Mouse (Mus musculus): ENCODE results near the gene Pcdh19. TPM values are rescaled to one million over a fixed set of nuclear protein-coding genes. Genes with fewer than 3 reads are reported as not detected.

Gene Pcdh19
- polyA plus RNA-seq, 1 experiment from 2014 or later, result 0.88 TPM

GRCm38 (mm10) chrX:133657308-133658302, 31.2 kb downstream of the Pcdh19 start:
- no peak for DNase-seq (ENCODE audit: low spot score)

GRCm38 (mm10) chrX:133655876-133656538, 32.8 kb downstream of the Pcdh19 start:
- no peak for DNase-seq (ENCODE audit: low spot score)

GRCm38 (mm10) chrX:133655196-133655595, 33.6 kb downstream of the Pcdh19 start:
- no peak for DNase-seq (ENCODE audit: low spot score)

GRCm38 (mm10) chrX:133653071-133653470, 35.7 kb downstream of the Pcdh19 start:
- no peak for DNase-seq (ENCODE audit: low spot score)

GRCm38 (mm10) chrX:133650379-133650778, 38.4 kb downstream of the Pcdh19 start:
- no peak for DNase-seq (ENCODE audit: low spot score)

GRCm38 (mm10) chrX:133647809-133648208, 41.0 kb downstream of the Pcdh19 start:
- DNase-seq (ENCODE audit: low spot score), result no peak

- no peak for DNase-seq (ENCODE audit: low spot score)
Measured at GRCm38 (mm10) chrX:133639445-133639844, 49.3 kb downstream of the Pcdh19 start.

- no peak for DNase-seq (ENCODE audit: low spot score)
Measured at GRCm38 (mm10) chrX:133629538-133629937, 59.2 kb downstream of the Pcdh19 start.

GRCm38 (mm10) chrX:133618222-133618621, 70.6 kb downstream of the Pcdh19 start:
- DNase-seq (ENCODE audit: low spot score), result no peak

GRCm38 (mm10) chrX:133605828-133606227, 83.0 kb downstream of the Pcdh19 start:
- DNase-seq (ENCODE audit: low spot score), result no peak

- no peak for DNase-seq (ENCODE audit: low spot score)
Measured at GRCm38 (mm10) chrX:133604272-133604671, 84.5 kb downstream of the Pcdh19 start.

- no peak for DNase-seq (ENCODE audit: low spot score)
Measured at GRCm38 (mm10) chrX:133602068-133602467, 86.7 kb downstream of the Pcdh19 start.

GRCm38 (mm10) chrX:133601658-133602057, 87.1 kb downstream of the Pcdh19 start:
- DNase-seq (ENCODE audit: low spot score), result no peak

- DNase-seq (ENCODE audit: low spot score), result no peak
Measured at GRCm38 (mm10) chrX:133601195-133601594, 87.6 kb downstream of the Pcdh19 start.

GRCm38 (mm10) chrX:133575601-133576382, 113.0 kb downstream of the Pcdh19 start:
- DNase-seq (ENCODE audit: low spot score), result no peak

GRCm38 (mm10) chrX:133565355-133565754, 123.4 kb downstream of the Pcdh19 start:
- no peak for DNase-seq (ENCODE audit: low spot score)

Other genes with a start within 250 kb of the Pcdh19 start
- 1.8 and 2.2 TPM in 2 replicates for gene Tnmd, start 162.0 kb upstream of the Pcdh19 start, polyA plus RNA-seq (2015; fragmentation: Nextera tagmentation; extraction: Ambion mirVana)
- gene Tspan6, start 209.4 kb upstream of the Pcdh19 start, polyA plus RNA-seq (2015; fragmentation: Nextera tagmentation; extraction: Ambion mirVana), result 44.5 and 45.1 TPM in 2 replicates
- 0.62 and 1.2 TPM in 2 replicates for gene Srpx2, start 219.4 kb upstream of the Pcdh19 start, polyA plus RNA-seq (2015; fragmentation: Nextera tagmentation; extraction: Ambion mirVana)

Measured in thymus, postnatal 0 days (tissue).